ENCODE assay signal across 7 mouse cellular contexts in the genomic region with DNA sequence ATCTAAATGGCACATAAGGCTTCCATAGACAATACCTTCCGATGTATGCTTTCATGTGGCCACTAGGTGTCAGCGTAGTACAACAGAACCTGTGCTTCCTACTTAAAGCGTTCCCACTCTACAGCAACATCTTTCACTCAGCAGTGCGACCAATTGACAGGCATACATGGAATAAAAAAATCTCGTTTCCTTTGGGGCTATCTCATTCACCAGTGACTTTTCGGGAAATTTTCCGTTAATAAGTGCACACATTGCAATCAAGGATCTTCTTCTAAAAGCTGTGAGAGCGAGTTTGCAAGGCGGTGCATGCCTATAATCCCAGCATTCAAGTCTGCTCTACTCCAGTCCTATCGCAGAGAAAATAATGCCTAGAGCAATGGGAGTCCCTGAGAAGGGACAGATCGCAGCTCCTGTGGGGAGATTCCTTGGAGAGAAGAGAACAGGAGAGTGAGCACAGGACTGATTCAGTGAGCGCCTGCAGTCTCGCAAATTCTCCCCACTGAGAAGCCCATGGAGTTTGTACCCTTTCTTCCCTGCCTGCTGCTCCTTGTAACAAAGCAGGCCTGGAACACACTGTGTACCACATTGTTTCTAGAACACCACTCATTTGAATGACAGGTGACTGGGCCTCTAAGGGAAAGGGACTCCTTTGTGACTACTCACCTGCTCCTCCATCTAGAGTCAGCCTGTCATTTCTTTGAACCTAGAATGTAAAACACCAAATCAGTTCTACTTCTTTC.
DNase-seq lines count a peak whose midpoint lies in the region; ATAC-seq lines count a peak whose summit lies in the region.

No protein-coding gene starts in this region.

- peaks cover 4% of the 10 kb centered on the region; the same call in 1 of the 2 replicates for H3K4me1 ChIP-seq in forebrain, embryonic 15.5 days
- no peaks in the 10 kb centered on the region for H3K4me1 ChIP-seq in hindbrain, embryonic 12.5 days

- H3K9ac ChIP-seq in forebrain, embryonic 15.5 days (replicated peaks) = no peak overlapping the region; the same call in 1 of the 2 replicates
- H3K9ac ChIP-seq in hindbrain, embryonic 12.5 days = no peak overlapping the region

- WGBS in forebrain, embryonic 15.5 days = 8% methylated on average over 13 of the region's 13 CpGs
- WGBS in hindbrain, embryonic 12.5 days = 18% methylated on average over 13 of the region's 13 CpGs

- no peaks in the 10 kb centered on the region for H3K9me3 ChIP-seq in forebrain, embryonic 15.5 days
- no peaks in the 10 kb centered on the region for H3K9me3 ChIP-seq in hindbrain, embryonic 12.5 days (replicated peaks)

- peak; percentile 79 for DNase-seq in R1 (ENCODE audit: low read depth, low spot score)
- DNase-seq in cerebellum, adult 11-12 months = peak; percentile 47
- DNase-seq in layer of hippocampus, adult 9-10 months (ENCODE audit: low spot score) = peak; percentile 61
- DNase-seq in lung, postnatal 25 days (ENCODE audit: low spot score) = peak; percentile 56
- peak; percentile 86 to 88 for DNase-seq in right cerebral cortex, postnatal 10 days (ENCODE audit: low spot score in 2 of 2)

- H3K4me2 ChIP-seq in forebrain, embryonic 15.5 days (replicated peaks) = peak overlapping the region; percentile 35
- peak overlapping the region; percentile 45 for H3K4me2 ChIP-seq in hindbrain, embryonic 12.5 days (replicated peaks)

- H3K27ac ChIP-seq in forebrain, embryonic 15.5 days (replicated peaks) = no peak overlapping the region
- H3K27ac ChIP-seq in hindbrain, embryonic 12.5 days = no peak overlapping the region

- peak; percentile 96 for ATAC-seq in forebrain, embryonic 15.5 days (replicated peaks)
- ATAC-seq in hindbrain, embryonic 12.5 days (ENCODE audit: low FRiP score) = peak; percentile 92

- H3K4me3 ChIP-seq in forebrain, embryonic 15.5 days = peak overlapping the region; percentile 16; the same call in 1 of the 2 replicates
- H3K4me3 ChIP-seq in hindbrain, embryonic 12.5 days = peak overlapping the region; percentile 15; the same call in 1 of the 2 replicates

- H3K36me3 ChIP-seq in forebrain, embryonic 15.5 days = no peaks in the 10 kb centered on the region
- H3K36me3 ChIP-seq in hindbrain, embryonic 12.5 days = no peaks in the 10 kb centered on the region

- no peaks in the 10 kb centered on the region for H3K27me3 ChIP-seq in forebrain, embryonic 15.5 days
- H3K27me3 ChIP-seq in hindbrain, embryonic 12.5 days = no peaks in the 10 kb centered on the region
